Mouse (Mus musculus) gastrocnemius, postnatal 10 days (tissue): ENCODE data around the gene Gucy2f. TPM values are rescaled to one million over a fixed set of nuclear protein-coding genes. Genes with fewer than 3 reads are reported as not detected.
"Not testable (repeated sequence)": the region's sequence is repeated elsewhere in the genome, so short reads cannot be mapped to it uniquely, and the experiment has no call there.

Experiments
- DNase-seq: peaks from one replicate; pipeline ENCODE4 v3.0.0; 2021; ENCODE audit warnings: mixed read lengths
- long read RNA-seq, 2 experiments: library from polyadenylated mRNA; stranded (forward); transcript quantifications; one replicate each; pipeline ENCODE4 v2.0.0; 2021
- total RNA-seq, 2 experiments: library from RNA; stranded (reverse); gene quantifications; 2 replicates each; pipeline ENCODE4 v1.2.3; 2021

The Gucy2f gene
- not detected for total RNA-seq
- long read RNA-seq, experiment 1: 0 reads
- long read RNA-seq, experiment 2: 0 reads

- no peak for DNase-seq
Observed at GRCm38 (mm10) chrX:142196831-142197230, at the start of gene Gucy2f. Gene Gucy2f, minus strand, starts transcription at chrX:142196931.

- DNase-seq: no peak
Observed at GRCm38 (mm10) chrX:142245682-142246327, 49.1 kb upstream of the Gucy2f start.

- no peak for DNase-seq
Observed at GRCm38 (mm10) chrX:142237101-142237500, 40.4 kb upstream of the Gucy2f start.

GRCm38 (mm10) chrX:142236146-142236545 lies 39.4 kb upstream of the Gucy2f start:
- DNase-seq: not testable (repeated sequence)

- DNase-seq: no peak
Observed at GRCm38 (mm10) chrX:142228769-142229158, 32.0 kb upstream of the Gucy2f start.

GRCm38 (mm10) chrX:142228055-142228768 lies 31.5 kb upstream of the Gucy2f start:
- peak; percentile 70 for DNase-seq

- DNase-seq: peak; percentile 4
Observed at GRCm38 (mm10) chrX:142227398-142228054, 30.8 kb upstream of the Gucy2f start.

- DNase-seq: no peak
Observed at GRCm38 (mm10) chrX:142226542-142226941, 29.8 kb upstream of the Gucy2f start, which contains the start of gene Nxt2. Gene Nxt2, plus strand, starts transcription at chrX:142226770.

GRCm38 (mm10) chrX:142200295-142200694 lies 3.6 kb upstream of the Gucy2f start:
- no peak for DNase-seq

GRCm38 (mm10) chrX:142195551-142195950 lies 1.2 kb downstream of the Gucy2f start:
- DNase-seq: no peak

GRCm38 (mm10) chrX:142194420-142194819 lies 2.3 kb downstream of the Gucy2f start:
- no peak for DNase-seq

- DNase-seq: no peak
Observed at GRCm38 (mm10) chrX:142190355-142190754, 6.4 kb downstream of the Gucy2f start.

- peak; percentile 20 for DNase-seq
Observed at GRCm38 (mm10) chrX:142189023-142189703, 7.6 kb downstream of the Gucy2f start.

GRCm38 (mm10) chrX:142182026-142182425 lies 14.7 kb downstream of the Gucy2f start:
- DNase-seq: no peak

GRCm38 (mm10) chrX:142176981-142177380 lies 19.8 kb downstream of the Gucy2f start:
- DNase-seq: no peak

- DNase-seq: no peak
Observed at GRCm38 (mm10) chrX:142115779-142116178, 81.0 kb downstream of the Gucy2f start.

- no peak for DNase-seq
Observed at GRCm38 (mm10) chrX:142111236-142111635, 85.5 kb downstream of the Gucy2f start.

GRCm38 (mm10) chrX:142096904-142097303 lies 99.8 kb downstream of the Gucy2f start:
- DNase-seq: peak; percentile 2

- DNase-seq: no peak
Observed at GRCm38 (mm10) chrX:142095579-142095978, 101.2 kb downstream of the Gucy2f start.

- DNase-seq: no peak
Observed at GRCm38 (mm10) chrX:142062585-142062984, 134.1 kb downstream of the Gucy2f start.
